Mouse (Mus musculus): ENCODE measurements around the gene Ablim1.

Gene Ablim1

GRCm38 (mm10) chr19:57052016-57052415 lies 262.7 kb downstream of the Ablim1 start:
- no peak for DNase-seq

- no peak for DNase-seq
These were observed 265.1 kb downstream of the Ablim1 start for GRCm38 (mm10) chr19:57049592-57050090.

GRCm38 (mm10) chr19:57047671-57048320 lies 266.9 kb downstream of the Ablim1 start:
- no peak for DNase-seq

- peak; percentile 66 for DNase-seq
These were observed 275.5 kb downstream of the Ablim1 start for GRCm38 (mm10) chr19:57039258-57039657.

GRCm38 (mm10) chr19:57036860-57037259 lies 277.9 kb downstream of the Ablim1 start:
- no peak for DNase-seq

GRCm38 (mm10) chr19:57031582-57031981 lies 283.1 kb downstream of the Ablim1 start:
- DNase-seq, result peak; percentile 67

GRCm38 (mm10) chr19:57029461-57029860 lies 285.3 kb downstream of the Ablim1 start:
- no peak for DNase-seq

- no peak for DNase-seq
These were observed 286.2 kb downstream of the Ablim1 start for GRCm38 (mm10) chr19:57028327-57029179.

- DNase-seq, result no peak
These were observed 288.2 kb downstream of the Ablim1 start for GRCm38 (mm10) chr19:57026501-57026900.

GRCm38 (mm10) chr19:57017785-57018179 lies 296.9 kb downstream of the Ablim1 start:
- no peak for DNase-seq

- DNase-seq, result peak; percentile 58
These were observed 297.5 kb downstream of the Ablim1 start for GRCm38 (mm10) chr19:57016995-57017784.

GRCm38 (mm10) chr19:57014808-57015207 lies 299.9 kb downstream of the Ablim1 start:
- no peak for DNase-seq

GRCm38 (mm10) chr19:57013271-57013677 lies 301.4 kb downstream of the Ablim1 start:
- DNase-seq, result no peak

- DNase-seq, result no peak
These were observed 302.7 kb downstream of the Ablim1 start for GRCm38 (mm10) chr19:57012068-57012467.

GRCm38 (mm10) chr19:57010064-57010463 lies 304.7 kb downstream of the Ablim1 start:
- no peak for DNase-seq

- DNase-seq, result no peak
These were observed 305.1 kb downstream of the Ablim1 start for GRCm38 (mm10) chr19:57009653-57010052.

- DNase-seq, result peak; percentile 60
These were observed 306.7 kb downstream of the Ablim1 start, which contains the start of gene Afap1l2 for GRCm38 (mm10) chr19:57007781-57008710. Gene Afap1l2 (minus strand): TSS chr19:57008228.

- no peak for DNase-seq
These were observed 307.4 kb downstream of the Ablim1 start for GRCm38 (mm10) chr19:57007291-57007690.

- DNase-seq, result no peak
These were observed 307.9 kb downstream of the Ablim1 start for GRCm38 (mm10) chr19:57006841-57007240.

- DNase-seq, result no peak
These were observed 309.7 kb downstream of the Ablim1 start for GRCm38 (mm10) chr19:57005062-57005461.

GRCm38 (mm10) chr19:57003460-57003810 lies 311.3 kb downstream of the Ablim1 start:
- no peak for DNase-seq
